Mouse (Mus musculus) CH12.LX (cell line): Measurements from ENCODE around the gene Endou.

Experiments used
- CTCF ChIP-seq, 2 experiments: IDR thresholded peaks in 1 of 2; conservative IDR thresholded peaks in 1 of 2; 2 replicates each; pipeline ENCODE4 v1.5.1; 2011 to 2012; ENCODE audit warnings: low read depth in 2 of 2, low read length in 2 of 2, improper control_type of control experiment in 1 of 2, inconsistent platforms in 1 of 2, mild to moderate bottlenecking in 1 of 2, moderate library complexity in 1 of 2
- EP300 ChIP-seq: IDR thresholded peaks from 2 replicates; pipeline ENCODE4 v1.6.1; 2011; ENCODE audit warnings: low read length, improper control_type of control experiment
- JUND ChIP-seq: conservative IDR thresholded peaks from 2 replicates; pipeline ENCODE4 v1.6.1; 2011; ENCODE audit warnings: low read depth, low read length, improper control_type of control experiment
- MAZ ChIP-seq: IDR thresholded peaks from 2 replicates; pipeline ENCODE4 v1.6.1; 2012; ENCODE audit warnings: low read depth, mild to moderate bottlenecking, inconsistent platforms, low read length, improper control_type of control experiment, moderate library complexity
- POLR2A ChIP-seq: IDR thresholded peaks from 2 replicates; pipeline ENCODE4 v1.6.1; 2011; ENCODE audit warnings: low read depth, mild to moderate bottlenecking, improper control_type of control experiment, low read length
- SIN3A ChIP-seq: IDR thresholded peaks from 2 replicates; pipeline ENCODE4 v1.6.1; 2012; ENCODE audit warnings: low read length, improper control_type of control experiment, inconsistent platforms
- SMC3 ChIP-seq: IDR thresholded peaks from 2 replicates; pipeline ENCODE4 v1.6.1; 2011; ENCODE audit warnings: low read depth, low read length, improper control_type of control experiment
- UBTF ChIP-seq: IDR thresholded peaks from 2 replicates; pipeline ENCODE4 v1.6.1; 2012; ENCODE audit warnings: low read depth, mild to moderate bottlenecking, inconsistent platforms, low read length, improper control_type of control experiment, moderate library complexity
- ZMIZ1 ChIP-seq: IDR thresholded peaks from 2 replicates; pipeline ENCODE4 v1.6.1; 2012; ENCODE audit warnings: low read depth, mild to moderate bottlenecking, inconsistent platforms, low read length, improper control_type of control experiment

- no peak for TF ChIP-seq POLR2A
- no peak for TF ChIP-seq CTCF (conservative IDR thresholded peaks at IDR 0.05 in 1 of 2, IDR thresholded peaks at IDR 0.05 in 1 of 2; ENCODE audit: low read depth in 2 of 2, low read length in 2 of 2)
- TF ChIP-seq UBTF, result no peak
- no peak for TF ChIP-seq ZMIZ1
- no peak for TF ChIP-seq EP300
- TF ChIP-seq SIN3A, result no peak
- no peak for TF ChIP-seq SMC3
- TF ChIP-seq MAZ, result no peak
- TF ChIP-seq JUND, result no peak
Measured at GRCm38 (mm10) chr15:97748309-97748708, 17.2 kb upstream of the Endou start.
